Mouse (Mus musculus): ENCODE data around the gene Pbrm1. TPM values are rescaled to one million over a fixed set of nuclear protein-coding genes. Genes with fewer than 3 reads are reported as not detected.

The Pbrm1 gene
- polyA plus RNA-seq, 1 experiment = 32.1 TPM

DNA sequence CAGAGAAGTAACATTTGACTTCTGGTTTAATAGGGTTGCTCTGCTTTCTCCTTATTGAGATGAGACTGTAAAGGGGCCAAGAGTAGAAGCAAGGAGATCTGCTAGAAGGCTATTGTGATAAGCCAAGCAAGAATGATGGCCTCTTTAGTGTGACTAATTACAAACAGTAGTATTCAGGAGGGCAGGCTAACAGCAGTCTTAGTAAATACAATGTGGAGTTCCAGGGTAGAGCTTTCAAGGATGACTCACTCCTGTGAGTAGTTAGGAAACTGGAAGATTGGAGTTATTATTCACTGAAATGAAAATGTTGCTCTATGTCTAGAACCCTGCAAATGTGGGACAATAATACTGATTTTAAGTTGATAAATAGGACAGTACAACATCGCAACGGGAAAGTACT, 69.6 kb downstream of the Pbrm1 start:
- TF ChIP-seq POLR2A (IDR thresholded peaks at IDR 0.05; ENCODE audit: control insufficient read depth, extremely low read depth, insufficient read depth, low read length, poor library complexity) (no peak), CTCF (IDR thresholded peaks at IDR 0.05; ENCODE audit: borderline replicate concordance, control insufficient read depth, extremely low read depth, insufficient read depth, low read length, poor library complexity) (no peak)
- DNase-seq = no peak
- H3K4me1 ChIP-seq (replicated peaks; ENCODE audit: control insufficient read depth, insufficient read depth, low read length) = no peaks in the 10 kb centered on the region
- peaks cover 70% of the 10 kb centered on the region for H3K36me3 ChIP-seq (ENCODE audit: control insufficient read depth, insufficient read depth, low read length)
- H3K4me3 ChIP-seq (ENCODE audit: control insufficient read depth, insufficient read depth, low read length) = no peak overlapping the region
- no peaks in the 10 kb centered on the region for H3K27me3 ChIP-seq (ENCODE audit: control insufficient read depth, insufficient read depth, low read length)
- WGBS = 98% methylated on average over 2 of the region's 2 CpGs
- H3K27ac ChIP-seq (ENCODE audit: control insufficient read depth, insufficient read depth, low read length) = no peak overlapping the region

- TF ChIP-seq POLR2A (IDR thresholded peaks at IDR 0.05; ENCODE audit: control insufficient read depth, extremely low read depth, insufficient read depth, low read length, poor library complexity) (no peak), CTCF (IDR thresholded peaks at IDR 0.05; ENCODE audit: borderline replicate concordance, control insufficient read depth, extremely low read depth, insufficient read depth, low read length, poor library complexity) (no peak)
- no peak overlapping the region for H3K4me3 ChIP-seq (ENCODE audit: control insufficient read depth, insufficient read depth, low read length)
- H3K27ac ChIP-seq (ENCODE audit: control insufficient read depth, insufficient read depth, low read length) = no peak overlapping the region
- no peaks in the 10 kb centered on the region for H3K27me3 ChIP-seq (ENCODE audit: control insufficient read depth, insufficient read depth, low read length)
- 49% methylated on average over 1 of the region's 1 CpGs for WGBS
- H3K4me1 ChIP-seq (replicated peaks; ENCODE audit: control insufficient read depth, insufficient read depth, low read length) = no peaks in the 10 kb centered on the region
- H3K36me3 ChIP-seq (ENCODE audit: control insufficient read depth, insufficient read depth, low read length) = peaks cover 63% of the 10 kb centered on the region
- no peak for DNase-seq
Measured at GRCm38 (mm10) chr14:31089918-31090317, 71.0 kb downstream of the Pbrm1 start.

DNA sequence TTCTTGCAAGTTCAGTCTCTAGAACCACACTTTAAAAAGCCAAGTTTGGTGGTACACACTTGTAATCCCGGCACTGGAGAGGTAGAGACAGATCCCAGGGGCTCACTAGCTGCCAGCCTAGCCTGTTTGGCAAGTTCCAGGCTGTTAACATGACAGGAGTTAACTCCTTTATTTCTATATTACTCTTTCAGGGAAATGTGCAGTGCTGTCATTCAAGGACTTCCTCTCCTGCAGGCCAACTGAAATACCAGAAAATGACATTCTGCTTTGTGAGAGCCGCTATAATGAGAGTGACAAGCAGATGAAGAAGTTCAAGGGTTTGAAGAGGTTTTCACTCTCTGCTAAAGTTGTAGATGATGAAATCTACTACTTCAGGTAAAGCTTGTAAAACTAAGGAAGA, 86.2 kb downstream of the Pbrm1 start:
- TF ChIP-seq CTCF (IDR thresholded peaks at IDR 0.05; ENCODE audit: borderline replicate concordance, control insufficient read depth, extremely low read depth, insufficient read depth, low read length, poor library complexity) (no peak), POLR2A (IDR thresholded peaks at IDR 0.05; ENCODE audit: control insufficient read depth, extremely low read depth, insufficient read depth, low read length, poor library complexity) (no peak)
- H3K4me3 ChIP-seq (ENCODE audit: control insufficient read depth, insufficient read depth, low read length) = no peak overlapping the region
- no peak for DNase-seq
- peaks cover 61% of the 10 kb centered on the region for H3K36me3 ChIP-seq (ENCODE audit: control insufficient read depth, insufficient read depth, low read length)
- no peaks in the 10 kb centered on the region for H3K27me3 ChIP-seq (ENCODE audit: control insufficient read depth, insufficient read depth, low read length)
- H3K4me1 ChIP-seq (replicated peaks; ENCODE audit: control insufficient read depth, insufficient read depth, low read length) = no peaks in the 10 kb centered on the region
- no peak overlapping the region for H3K27ac ChIP-seq (ENCODE audit: control insufficient read depth, insufficient read depth, low read length)
- WGBS = 97% methylated on average over 2 of the region's 2 CpGs

DNA sequence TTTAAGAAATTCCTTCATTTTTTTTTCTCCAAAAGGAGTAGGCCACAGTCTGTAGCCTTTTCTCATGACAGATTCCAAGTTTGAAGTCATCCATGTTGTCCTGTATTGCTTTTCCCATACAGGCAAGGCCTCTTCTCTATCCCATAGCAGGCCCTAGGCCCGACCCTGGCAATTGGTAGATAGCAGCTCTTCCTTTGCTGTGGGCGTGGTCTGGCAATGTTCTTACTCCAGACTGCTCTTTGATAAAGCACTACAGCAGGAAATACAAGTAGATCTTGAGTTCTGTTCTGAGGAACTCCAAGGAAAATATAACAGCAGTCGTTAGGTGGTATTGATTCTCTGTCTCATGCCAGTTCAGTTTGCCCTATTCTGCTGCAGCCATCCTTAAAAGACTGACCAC, 91.7 kb downstream of the Pbrm1 start:
- Histone ChIP-seq H3K27me3 (ENCODE audit: control insufficient read depth, insufficient read depth, low read length) (no peaks in the 10 kb centered on the region), H3K4me3 (ENCODE audit: control insufficient read depth, insufficient read depth, low read length) (no peak overlapping the region), H3K36me3 (ENCODE audit: control insufficient read depth, insufficient read depth, low read length) (peaks cover 90% of the 10 kb centered on the region), H3K4me1 (replicated peaks; ENCODE audit: control insufficient read depth, insufficient read depth, low read length) (no peaks in the 10 kb centered on the region), H3K27ac (ENCODE audit: control insufficient read depth, insufficient read depth, low read length) (no peak overlapping the region)
- 92% methylated on average over 3 of the region's 3 CpGs for WGBS
- TF ChIP-seq CTCF (IDR thresholded peaks at IDR 0.05; ENCODE audit: borderline replicate concordance, control insufficient read depth, extremely low read depth, insufficient read depth, low read length, poor library complexity) = no peak
- no peak for TF ChIP-seq POLR2A (IDR thresholded peaks at IDR 0.05; ENCODE audit: control insufficient read depth, extremely low read depth, insufficient read depth, low read length, poor library complexity)
- no peak for DNase-seq

DNA sequence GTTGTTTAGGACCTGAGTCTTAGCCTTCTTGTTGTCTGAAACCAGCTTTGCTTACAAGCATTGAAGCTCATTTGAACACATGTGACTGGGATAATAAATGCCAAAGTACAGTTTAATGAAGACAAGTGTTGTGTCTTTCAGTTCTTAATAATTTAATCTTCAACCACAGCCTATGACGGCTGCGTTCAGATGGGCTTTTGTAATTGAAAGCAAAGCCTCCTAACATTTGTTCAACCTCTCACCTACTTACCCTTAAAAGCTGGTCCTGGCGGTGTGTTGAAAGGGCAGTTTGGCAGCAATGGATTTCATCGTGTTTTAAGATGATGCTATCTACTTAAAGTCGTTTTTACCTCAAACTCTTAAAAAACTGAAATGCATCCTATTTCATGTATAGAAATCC, 93.2 kb downstream of the Pbrm1 start:
- peaks cover 89% of the 10 kb centered on the region for H3K36me3 ChIP-seq (ENCODE audit: control insufficient read depth, insufficient read depth, low read length)
- H3K4me1 ChIP-seq (replicated peaks; ENCODE audit: control insufficient read depth, insufficient read depth, low read length) = no peaks in the 10 kb centered on the region
- H3K27me3 ChIP-seq (ENCODE audit: control insufficient read depth, insufficient read depth, low read length) = no peaks in the 10 kb centered on the region
- H3K4me3 ChIP-seq (ENCODE audit: control insufficient read depth, insufficient read depth, low read length) = no peak overlapping the region
- no peak for TF ChIP-seq POLR2A (IDR thresholded peaks at IDR 0.05; ENCODE audit: control insufficient read depth, extremely low read depth, insufficient read depth, low read length, poor library complexity)
- no peak for TF ChIP-seq CTCF (IDR thresholded peaks at IDR 0.05; ENCODE audit: borderline replicate concordance, control insufficient read depth, extremely low read depth, insufficient read depth, low read length, poor library complexity)
- 95% methylated on average over 5 of the region's 5 CpGs for WGBS
- no peak overlapping the region for H3K27ac ChIP-seq (ENCODE audit: control insufficient read depth, insufficient read depth, low read length)
- no peak for DNase-seq

DNA sequence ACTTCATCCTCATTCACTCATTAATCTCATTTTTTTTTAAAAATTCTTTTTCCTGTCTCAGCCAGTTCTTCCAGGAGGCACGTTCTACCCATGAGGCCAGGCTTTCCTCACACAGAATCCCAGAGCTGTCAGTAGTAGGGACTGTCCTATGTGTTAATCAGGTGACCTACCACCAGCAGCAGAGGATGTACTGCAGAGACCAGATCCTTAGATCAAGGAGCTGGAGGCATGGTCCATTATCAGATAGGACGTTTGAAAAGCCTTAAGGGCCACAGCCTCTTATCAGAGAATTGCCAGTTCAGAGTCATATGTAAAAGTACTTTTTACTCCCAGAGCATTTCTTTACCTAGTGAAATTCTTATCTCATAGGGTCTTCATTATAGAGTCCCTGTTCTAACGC, 95.1 kb downstream of the Pbrm1 start:
- H3K4me1 ChIP-seq (replicated peaks; ENCODE audit: control insufficient read depth, insufficient read depth, low read length) = no peaks in the 10 kb centered on the region
- H3K27me3 ChIP-seq (ENCODE audit: control insufficient read depth, insufficient read depth, low read length) = no peaks in the 10 kb centered on the region
- H3K4me3 ChIP-seq (ENCODE audit: control insufficient read depth, insufficient read depth, low read length) = no peak overlapping the region
- H3K27ac ChIP-seq (ENCODE audit: control insufficient read depth, insufficient read depth, low read length) = no peak overlapping the region
- 98% methylated on average over 3 of the region's 3 CpGs for WGBS
- TF ChIP-seq CTCF (IDR thresholded peaks at IDR 0.05; ENCODE audit: borderline replicate concordance, control insufficient read depth, extremely low read depth, insufficient read depth, low read length, poor library complexity) (no peak), POLR2A (IDR thresholded peaks at IDR 0.05; ENCODE audit: control insufficient read depth, extremely low read depth, insufficient read depth, low read length, poor library complexity) (no peak)
- peaks cover 86% of the 10 kb centered on the region for H3K36me3 ChIP-seq (ENCODE audit: control insufficient read depth, insufficient read depth, low read length)
- no peak for DNase-seq

DNA sequence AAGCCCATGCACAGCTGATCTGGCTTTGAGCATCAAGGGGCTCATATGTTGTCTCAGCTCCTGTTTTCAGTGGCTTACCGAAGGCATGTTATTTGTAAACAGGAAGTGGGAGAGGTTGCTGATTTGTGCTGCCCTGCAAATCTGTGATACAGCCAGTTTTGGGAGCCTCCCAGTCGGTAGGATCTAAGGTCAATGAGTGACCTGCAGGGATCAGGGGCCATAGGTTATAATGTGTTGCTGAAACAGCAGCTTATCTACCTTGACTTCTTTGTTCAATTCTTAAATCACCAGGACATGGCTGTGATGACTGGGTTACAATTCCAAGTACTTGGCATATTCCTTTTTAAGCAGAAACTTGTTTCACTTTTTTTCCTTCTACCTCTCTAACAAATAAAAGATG, 96.6 kb downstream of the Pbrm1 start:
- TF ChIP-seq POLR2A (IDR thresholded peaks at IDR 0.05; ENCODE audit: control insufficient read depth, extremely low read depth, insufficient read depth, low read length, poor library complexity) = no peak
- no peaks in the 10 kb centered on the region for H3K4me1 ChIP-seq (replicated peaks; ENCODE audit: control insufficient read depth, insufficient read depth, low read length)
- H3K27me3 ChIP-seq (ENCODE audit: control insufficient read depth, insufficient read depth, low read length) = no peaks in the 10 kb centered on the region
- H3K36me3 ChIP-seq (ENCODE audit: control insufficient read depth, insufficient read depth, low read length) = peaks cover 78% of the 10 kb centered on the region
- 83% methylated on average over 2 of the region's 2 CpGs for WGBS
- no peak overlapping the region for H3K4me3 ChIP-seq (ENCODE audit: control insufficient read depth, insufficient read depth, low read length)
- no peak overlapping the region for H3K27ac ChIP-seq (ENCODE audit: control insufficient read depth, insufficient read depth, low read length)
- no peak for DNase-seq
